Mouse (Mus musculus): ENCODE measurements around the gene Gnat3. TPM values are rescaled to one million over a fixed set of nuclear protein-coding genes. Genes with fewer than 3 reads are reported as not detected.
"Not testable (repeated sequence)": the region's sequence is repeated elsewhere in the genome, so short reads cannot be mapped to it uniquely, and the experiment has no call there.

The Gnat3 gene
- not detected for total RNA-seq (2021)
- long read RNA-seq, experiment 1: 0 reads
- long read RNA-seq, experiment 2: 0 reads

- no peak for DNase-seq (ENCODE audit: low spot score in 2 of 2)
These were observed at the start of gene Gnat3 for GRCm38 (mm10) chr5:17962249-17962648. Gnat3 (plus strand) TSS chr5:17962549.

GRCm38 (mm10) chr5:17918966-17919365, 43.4 kb upstream of the Gnat3 start:
- no peak for DNase-seq (ENCODE audit: low spot score in 2 of 2)

GRCm38 (mm10) chr5:17923648-17924047, 38.7 kb upstream of the Gnat3 start:
- no peak for DNase-seq (ENCODE audit: low spot score in 2 of 2)

GRCm38 (mm10) chr5:17924085-17924518, 38.2 kb upstream of the Gnat3 start:
- no peak for DNase-seq (ENCODE audit: low spot score in 2 of 2)

- DNase-seq (ENCODE audit: low spot score in 2 of 2): no peak
These were observed 33.9 kb upstream of the Gnat3 start for GRCm38 (mm10) chr5:17928471-17928870.

GRCm38 (mm10) chr5:17929006-17929567, 33.3 kb upstream of the Gnat3 start:
- no peak for DNase-seq (ENCODE audit: low spot score in 2 of 2)

GRCm38 (mm10) chr5:17931588-17931987, 30.8 kb upstream of the Gnat3 start:
- not testable (repeated sequence) for DNase-seq (ENCODE audit: low spot score in 2 of 2)

- no peak for DNase-seq (ENCODE audit: low spot score in 2 of 2)
These were observed 27.8 kb upstream of the Gnat3 start for GRCm38 (mm10) chr5:17934501-17934900.

- no peak for DNase-seq (ENCODE audit: low spot score in 2 of 2)
These were observed 24.0 kb upstream of the Gnat3 start for GRCm38 (mm10) chr5:17938170-17938939.

GRCm38 (mm10) chr5:17956468-17956867, 5.9 kb upstream of the Gnat3 start:
- DNase-seq (ENCODE audit: low spot score in 2 of 2): no peak

- no peak for DNase-seq (ENCODE audit: low spot score in 2 of 2)
These were observed 7.5 kb downstream of the Gnat3 start for GRCm38 (mm10) chr5:17969704-17970390.

GRCm38 (mm10) chr5:17970391-17970730, 8.0 kb downstream of the Gnat3 start:
- DNase-seq (ENCODE audit: low spot score in 2 of 2): no peak

- no peak for DNase-seq (ENCODE audit: low spot score in 2 of 2)
These were observed 18.3 kb downstream of the Gnat3 start for GRCm38 (mm10) chr5:17980501-17981121.

GRCm38 (mm10) chr5:17982770-17983169, 20.4 kb downstream of the Gnat3 start:
- no peak for DNase-seq (ENCODE audit: low spot score in 2 of 2)

- DNase-seq (ENCODE audit: low spot score in 2 of 2): no peak
These were observed 22.2 kb downstream of the Gnat3 start for GRCm38 (mm10) chr5:17984522-17984921.

- DNase-seq (ENCODE audit: low spot score in 2 of 2): no peak
These were observed 24.3 kb downstream of the Gnat3 start for GRCm38 (mm10) chr5:17986611-17987010.

GRCm38 (mm10) chr5:17990618-17991017, 28.3 kb downstream of the Gnat3 start:
- no peak for DNase-seq (ENCODE audit: low spot score in 2 of 2)

- no peak for DNase-seq (ENCODE audit: low spot score in 2 of 2)
These were observed 37.2 kb downstream of the Gnat3 start for GRCm38 (mm10) chr5:17999570-17999969.

GRCm38 (mm10) chr5:18000185-18000584, 37.8 kb downstream of the Gnat3 start:
- DNase-seq (ENCODE audit: low spot score in 2 of 2): no peak

GRCm38 (mm10) chr5:18001646-18002045, 39.3 kb downstream of the Gnat3 start:
- no peak for DNase-seq (ENCODE audit: low spot score in 2 of 2)

- DNase-seq (ENCODE audit: low spot score in 2 of 2): no peak
These were observed 41.3 kb downstream of the Gnat3 start for GRCm38 (mm10) chr5:18003675-18004074.

Measured in left cerebral cortex, adult 18-20 months (tissue).